Comparison of ENCODE assay signal across 8 mouse cellular contexts in genomic region chr7:90409934-90410333, GRCm38 (mm10). TPM values are rescaled to one million over a fixed set of nuclear protein-coding genes. Genes with fewer than 3 reads are reported as not detected.
DNase-seq lines count a peak whose midpoint lies in the region; ATAC-seq and TF ChIP-seq lines count a peak whose summit lies in the region.

No protein-coding gene starts in this region.

- H3K36me3 ChIP-seq in kidney, embryonic 14.5 days (ENCODE audit: control insufficient read depth, insufficient read depth, low read length) = no peaks in the 10 kb centered on the region
- no peaks in the 10 kb centered on the region for H3K36me3 ChIP-seq in MEL (ENCODE audit: control insufficient read depth in 1 of 2, insufficient read depth in 2 of 2, low read length in 2 of 2)
- no peaks in the 10 kb centered on the region for H3K36me3 ChIP-seq in neural tube, embryonic 11.5 days (ENCODE audit: control insufficient read depth, insufficient read depth, low read length)

- H3K4me1 ChIP-seq in kidney, embryonic 14.5 days (ENCODE audit: control insufficient read depth, insufficient read depth, low read length) = no peaks in the 10 kb centered on the region
- H3K4me1 ChIP-seq in MEL (ENCODE audit: control insufficient read depth in 1 of 2, insufficient read depth in 2 of 2, low read length in 2 of 2) = no peaks in the 10 kb centered on the region
- no peaks in the 10 kb centered on the region for H3K4me1 ChIP-seq in neural tube, embryonic 11.5 days (ENCODE audit: control insufficient read depth, insufficient read depth, low read length)

- TF ChIP-seq RAD21 in MEL (IDR thresholded peaks at IDR 0.05; ENCODE audit: low read depth, low read length) = peak; percentile 75

- no peak for TF ChIP-seq EP300 in MEL (IDR thresholded peaks at IDR 0.05; ENCODE audit: low read depth in 1 of 2, low read length in 2 of 2)

- no peaks in the 10 kb centered on the region for H3K79me2 ChIP-seq in MEL (ENCODE audit: control insufficient read depth, insufficient read depth, low read length, poor library complexity)

- no peak for TF ChIP-seq POLR2A in MEL (IDR thresholded peaks at IDR 0.05; ENCODE audit: control insufficient read depth in 1 of 2, insufficient read depth in 1 of 2, low read depth in 1 of 2, low read length in 2 of 2, poor library complexity in 1 of 2)

- H3K27ac ChIP-seq in kidney, embryonic 14.5 days (ENCODE audit: low read depth, low read length) = no peak overlapping the region
- no peak overlapping the region for H3K27ac ChIP-seq in MEL (ENCODE audit: control insufficient read depth, low read depth, low read length)
- H3K27ac ChIP-seq in neural tube, embryonic 11.5 days (ENCODE audit: low read depth, low read length) = no peak overlapping the region

- H3K4me2 ChIP-seq in kidney, embryonic 14.5 days (replicated peaks; ENCODE audit: low read depth, low read length) = no peak overlapping the region
- no peak overlapping the region for H3K4me2 ChIP-seq in neural tube, embryonic 11.5 days (ENCODE audit: low read depth)

- H3K4me3 ChIP-seq in kidney, embryonic 14.5 days (ENCODE audit: low read length) = no peak overlapping the region
- no peak overlapping the region for H3K4me3 ChIP-seq in MEL (ENCODE audit: control insufficient read depth in 1 of 2, insufficient read depth in 1 of 2, low read depth in 2 of 2, low read length in 2 of 2)
- no peak overlapping the region for H3K4me3 ChIP-seq in neural tube, embryonic 11.5 days (ENCODE audit: low read depth, low read length)

- TF ChIP-seq CTCF in MEL (IDR thresholded peaks at IDR 0.05 in 2 of 3, conservative IDR thresholded peaks at IDR 0.05 in 1 of 3; ENCODE audit: control insufficient read depth in 1 of 3, insufficient read depth in 1 of 3, low read depth in 2 of 3, low read length in 3 of 3, poor library complexity in 1 of 3, severe bottlenecking in 1 of 3) = peak; percentile 52 to 76 (median 68)

- H3K27me3 ChIP-seq in kidney, embryonic 14.5 days (ENCODE audit: control insufficient read depth, insufficient read depth, low read length) = no peaks in the 10 kb centered on the region
- H3K27me3 ChIP-seq in MEL (ENCODE audit: control insufficient read depth in 1 of 2, insufficient read depth in 2 of 2, low read length in 2 of 2) = no peaks in the 10 kb centered on the region; a peak in 2 of 4 replicates
- H3K27me3 ChIP-seq in neural tube, embryonic 11.5 days (ENCODE audit: control insufficient read depth, insufficient read depth, low read length) = no peaks in the 10 kb centered on the region

- H3K9ac ChIP-seq in kidney, embryonic 14.5 days (ENCODE audit: low read depth, low read length) = no peak overlapping the region
- H3K9ac ChIP-seq in MEL (ENCODE audit: control insufficient read depth, low read depth, low read length, poor library complexity, severe bottlenecking) = no peak overlapping the region
- H3K9ac ChIP-seq in neural tube, embryonic 11.5 days (ENCODE audit: low read length) = no peak overlapping the region

- no peaks in the 10 kb centered on the region for H3K9me3 ChIP-seq in kidney, embryonic 14.5 days (ENCODE audit: control insufficient read depth, low read length)
- no peaks in the 10 kb centered on the region for H3K9me3 ChIP-seq in MEL (replicated peaks; ENCODE audit: insufficient read depth, low read length)
- no peaks in the 10 kb centered on the region for H3K9me3 ChIP-seq in neural tube, embryonic 11.5 days (ENCODE audit: control insufficient read depth, low read length)

- no peak for ATAC-seq in kidney, embryonic 14.5 days (ENCODE audit: low FRiP score, low TSS enrichment)
- no peak for ATAC-seq in neural tube, embryonic 11.5 days (ENCODE audit: insufficient read depth, low FRiP score, low TSS enrichment)

- DNase-seq in kidney, adult 18-20 months = peak; percentile 64
- peak; percentile 62 for DNase-seq in MEL (ENCODE audit: low read depth, low spot score)
- DNase-seq in cerebellum, adult 11-12 months = peak; percentile 29
- peak; percentile 43 for DNase-seq in gastrocnemius, postnatal 14 days
- peak; percentile 57 to 71 for DNase-seq in left cerebral cortex, postnatal 14 days (ENCODE audit: low spot score in 2 of 2)
- peak; percentile 57 for DNase-seq in neural tube, embryonic 11.5 days (ENCODE audit: low spot score)
- peak; percentile 48 to 62 for DNase-seq in thymus, postnatal 36 days

- intact Hi-C loops in gastrocnemius, postnatal 14 days (cut with DNase I; ENCODE audit: low total_unique reads) = loop anchor here (5.0 kb wide), 1 partner anchor 128 kb away; no protein-coding TSS in a partner anchor
- intact Hi-C loops in left cerebral cortex, postnatal 14 days (cut with DNase I) = loop anchor here (10.0 kb wide), 1 partner anchor 215 kb away; no protein-coding TSS in a partner anchor

- WGBS in kidney, embryonic 14.5 days = 43% methylated on average over 3 of the region's 3 CpGs
- WGBS in neural tube, embryonic 11.5 days = 46% methylated on average over 3 of the region's 3 CpGs

TF ChIP-seq in MEL, 35 proteins besides CTCF, POLR2A, EP300 and RAD21:
- peak; percentile 15; the same call in 1 of the 2 replicates for TF ChIP-seq ZC3H11A (IDR thresholded peaks at IDR 0.05; ENCODE audit: low read depth, low read length)
- TF ChIP-seq UBTF (IDR thresholded peaks at IDR 0.05; ENCODE audit: borderline replicate concordance, insufficient read depth, low read depth, low read length) = no peak
- peak; percentile 62 for TF ChIP-seq SMC3 (IDR thresholded peaks at IDR 0.05; ENCODE audit: low read depth, low read length)

RNA-seq across cellular contexts. Expression of gene Ccdc89, which starts 16.4 kb away (rescaled TPM):
- 1.8 and 2.4 TPM in 2 replicates for polyA plus RNA-seq in kidney, embryonic 14.5 days (2014; fragmentation: Nextera tagmentation; extraction: Ambion mirVana)
- total RNA-seq in MEL (2012; rRNA removed) = not detected in 2 replicates
- polyA plus RNA-seq in MEL (2012; ENCODE audit: insufficient read depth in 1 of 2, insufficient read length in 2 of 2, low read depth in 1 of 2, low replicate concordance in 2 of 2, missing spikeins in 1 of 2) = not detected
- total RNA-seq in gastrocnemius, postnatal 14 days (2021) = under 1 TPM in 1 of 2 experiments, not detected in 1; 0.13 TPM
- under 1 TPM; 0.22 to 0.42 TPM for total RNA-seq in left cerebral cortex, postnatal 14 days (2021)
- 2.4 and 3.0 TPM in 2 replicates for polyA plus RNA-seq in neural tube, embryonic 11.5 days (2014; fragmentation: Nextera tagmentation; extraction: Ambion mirVana)

RNA-seq across cellular contexts. Expression of gene Crebzf, which starts 32.6 kb away (rescaled TPM):
- 54.2 and 55.3 TPM in 2 replicates for polyA plus RNA-seq in kidney, embryonic 14.5 days (2014; fragmentation: Nextera tagmentation; extraction: Ambion mirVana)
- 54.6 and 63.3 TPM in 2 replicates for total RNA-seq in MEL (2012; rRNA removed)
- 100 to 1,000 TPM in 1 of 2 experiments, 10 to 100 TPM in 1; 78.9 to 152 TPM for polyA plus RNA-seq in MEL (2012; ENCODE audit: insufficient read depth in 1 of 2, insufficient read length in 2 of 2, low read depth in 1 of 2, low replicate concordance in 2 of 2, missing spikeins in 1 of 2)
- total RNA-seq in gastrocnemius, postnatal 14 days (2021) = 10 to 100 TPM; 15.1 to 15.7 TPM
- total RNA-seq in left cerebral cortex, postnatal 14 days (2021) = 10 to 100 TPM; 71.4 to 83.7 TPM
- 40.8 and 45.1 TPM in 2 replicates for polyA plus RNA-seq in neural tube, embryonic 11.5 days (2014; fragmentation: Nextera tagmentation; extraction: Ambion mirVana)

RNA-seq across cellular contexts. Expression of gene Tmem126a, which starts 47.1 kb away (rescaled TPM):
- polyA plus RNA-seq in kidney, embryonic 14.5 days (2014; fragmentation: Nextera tagmentation; extraction: Ambion mirVana) = 113 and 132 TPM in 2 replicates
- 10.3 and 14.3 TPM in 2 replicates for total RNA-seq in MEL (2012; rRNA removed)
- 10 to 100 TPM in 1 of 2 experiments, not detected in 1; 11.9 TPM for polyA plus RNA-seq in MEL (2012; ENCODE audit: insufficient read depth in 1 of 2, insufficient read length in 2 of 2, low read depth in 1 of 2, low replicate concordance in 2 of 2, missing spikeins in 1 of 2)
- total RNA-seq in gastrocnemius, postnatal 14 days (2021) = 10 to 100 TPM; 79.6 to 81.3 TPM
- 10 to 100 TPM; 39.8 to 44.5 TPM for total RNA-seq in left cerebral cortex, postnatal 14 days (2021)
- 111 and 118 TPM in 2 replicates for polyA plus RNA-seq in neural tube, embryonic 11.5 days (2014; fragmentation: Nextera tagmentation; extraction: Ambion mirVana)
